Mouse (Mus musculus) left cerebral cortex, postnatal 25 days (tissue): ENCODE results near the gene Dtnb. TPM values are rescaled to one million over a fixed set of nuclear protein-coding genes. Genes with fewer than 3 reads are reported as not detected.

Experiments
- DNase-seq, 2 experiments: peaks; one replicate each; pipeline ENCODE4 v3.0.0; 2022; ENCODE audit warnings: low spot score in 2 of 2, mixed read lengths in 1 of 2
- intact Hi-C: fragments of 180-260 bp; cut with DNase I; formaldehyde crosslinking; loops from one replicate; pipeline ENCODE4 v1.15.1; 2025
- total RNA-seq, 2 experiments: library from RNA; stranded (reverse); gene quantifications; 2 replicates each; pipeline ENCODE4 v1.2.3; 2021

The Dtnb gene
- total RNA-seq, 2 experiments from 2014 or later = 105 to 112 TPM

DNA sequence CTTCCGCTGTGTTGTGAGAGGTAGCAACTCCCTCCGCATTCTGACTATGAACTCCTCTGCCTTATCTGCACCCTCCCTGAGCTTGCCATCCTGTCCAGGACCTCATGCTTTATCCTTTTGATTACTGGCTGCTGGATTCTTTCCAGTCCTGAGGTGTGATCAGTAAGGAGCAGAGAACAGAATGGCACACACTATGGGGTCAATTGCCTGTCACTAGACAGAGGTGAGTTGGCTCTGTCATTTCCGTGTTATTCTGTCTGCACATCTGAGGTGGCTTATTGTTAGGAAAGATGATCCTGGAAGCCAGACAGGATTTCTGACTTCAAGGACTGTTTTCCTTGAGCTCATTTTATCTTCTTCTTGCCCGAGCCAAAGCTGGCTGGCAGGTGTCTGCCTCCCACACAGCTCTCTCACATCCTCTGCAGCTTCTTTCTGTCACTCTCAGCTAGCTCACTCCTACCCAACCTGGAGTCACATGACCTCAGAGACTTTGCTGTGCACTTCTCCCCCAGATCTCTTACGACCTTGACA is 3.7 kb upstream of the Dtnb start:
- intact Hi-C loops = loop anchor here (1.0 kb wide), 1 partner anchor 17 kb away; no protein-coding TSS in a partner anchor
- DNase-seq = peak; percentile 72 to 94

DNA sequence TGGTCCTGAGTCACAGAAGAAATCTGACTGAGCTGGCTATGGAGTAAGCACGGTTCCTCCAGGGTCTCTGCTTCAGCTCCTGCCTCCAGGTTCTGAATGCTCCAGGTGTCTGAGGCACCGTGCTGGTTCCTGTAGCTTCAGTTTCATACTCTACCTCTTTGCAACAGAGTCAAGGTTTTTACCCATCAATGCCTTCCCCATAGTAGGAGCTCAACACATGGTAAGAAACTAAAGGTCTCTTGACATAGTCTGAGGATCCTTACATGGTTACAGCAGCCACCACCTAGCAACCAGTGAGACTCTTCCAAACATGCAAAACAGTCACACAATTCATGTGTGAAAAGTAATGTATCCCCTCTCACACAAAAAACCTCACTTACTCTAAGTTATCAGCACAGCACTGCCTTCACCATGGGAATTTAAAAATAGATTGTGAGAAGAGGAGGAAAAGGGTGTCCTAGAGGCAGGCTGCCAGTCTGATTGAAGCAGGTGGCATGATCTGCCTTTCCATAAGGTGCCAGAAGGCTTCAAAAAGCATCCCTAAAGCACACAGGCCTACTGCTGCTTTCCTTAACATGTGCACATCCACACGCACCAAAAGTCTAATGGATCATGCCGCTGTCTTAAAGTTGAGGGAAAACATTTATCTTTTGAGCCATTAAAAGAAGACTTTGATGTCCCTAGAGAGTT is 1.3 kb upstream of the Dtnb start:
- intact Hi-C loops = no loop called here
- peak in 1 of 2 experiments; percentile 85 for DNase-seq

DNA sequence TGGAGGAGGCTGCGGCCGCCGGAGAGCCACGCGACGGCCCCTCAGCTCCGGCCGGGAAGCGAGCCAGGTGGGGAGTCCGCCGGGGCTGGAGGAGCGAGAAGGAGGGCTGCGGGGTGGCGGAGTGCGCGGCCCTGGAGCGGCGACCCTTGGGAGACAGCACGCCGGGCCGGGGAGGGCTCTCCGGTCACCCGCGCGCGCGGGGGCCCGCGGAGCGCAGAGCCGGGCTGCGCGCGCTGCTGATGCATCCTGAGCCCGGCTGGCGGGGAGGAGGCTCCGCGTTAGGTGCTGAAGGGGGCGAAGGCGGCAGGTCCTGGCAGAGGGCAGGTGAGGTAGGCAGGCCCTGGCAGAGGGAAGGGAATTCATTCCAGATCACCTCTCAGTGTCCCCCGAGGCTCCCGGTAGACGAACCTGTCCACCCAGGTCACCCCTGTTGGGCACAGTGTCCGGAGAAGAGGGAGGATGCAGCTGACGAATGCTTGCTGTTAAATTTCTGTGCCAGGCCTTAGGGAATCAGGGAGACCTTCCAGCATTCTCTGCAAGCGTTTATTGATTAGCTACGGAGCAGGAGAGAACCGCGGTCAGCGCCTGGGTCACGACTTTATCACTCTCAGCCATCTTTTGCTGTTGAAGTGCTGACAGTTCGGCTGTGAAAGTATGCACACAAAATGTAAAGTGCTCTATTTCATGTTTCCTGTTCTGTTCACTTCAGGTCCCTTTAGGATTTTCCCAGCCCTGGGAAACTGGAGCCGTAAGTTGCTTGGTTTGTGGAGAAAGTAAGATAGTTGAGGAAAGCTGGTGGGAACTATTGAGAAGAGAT is 608 bp downstream of the Dtnb start:
- intact Hi-C loops = loop anchor here (2.0 kb wide), 1 partner anchor 146 kb away; the partner anchor contains the start of gene Asxl2
- peak; percentile 44 to 49 for DNase-seq

- DNase-seq = no peak
- intact Hi-C loops = loop anchor here (2.0 kb wide), 1 partner anchor 147 kb away; the partner anchor contains the start of gene Asxl2
Measured at GRCm38 (mm10) chr12:3573410-3573809, 1.2 kb downstream of the Dtnb start.

DNA sequence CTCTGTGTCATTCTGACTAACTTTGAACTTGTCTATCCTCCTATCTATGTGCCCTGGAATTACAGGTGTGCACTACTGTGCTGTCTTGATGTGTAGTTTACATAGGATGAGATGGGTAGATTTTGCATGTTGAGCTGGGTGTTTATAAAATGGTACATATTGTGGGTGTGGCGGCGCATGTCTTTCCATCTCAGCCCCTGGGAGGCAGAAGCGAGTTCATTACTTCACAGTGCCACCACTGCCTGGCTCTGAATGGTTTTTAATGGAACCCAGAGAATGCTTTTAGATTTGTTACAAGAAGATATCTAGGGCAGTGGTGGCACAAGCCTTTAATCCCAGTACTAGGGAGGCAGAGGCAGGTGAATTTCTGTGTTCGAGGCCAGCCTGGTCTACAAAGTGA is 2.5 kb downstream of the Dtnb start:
- intact Hi-C loops = no loop called here
- DNase-seq = no peak

DNA sequence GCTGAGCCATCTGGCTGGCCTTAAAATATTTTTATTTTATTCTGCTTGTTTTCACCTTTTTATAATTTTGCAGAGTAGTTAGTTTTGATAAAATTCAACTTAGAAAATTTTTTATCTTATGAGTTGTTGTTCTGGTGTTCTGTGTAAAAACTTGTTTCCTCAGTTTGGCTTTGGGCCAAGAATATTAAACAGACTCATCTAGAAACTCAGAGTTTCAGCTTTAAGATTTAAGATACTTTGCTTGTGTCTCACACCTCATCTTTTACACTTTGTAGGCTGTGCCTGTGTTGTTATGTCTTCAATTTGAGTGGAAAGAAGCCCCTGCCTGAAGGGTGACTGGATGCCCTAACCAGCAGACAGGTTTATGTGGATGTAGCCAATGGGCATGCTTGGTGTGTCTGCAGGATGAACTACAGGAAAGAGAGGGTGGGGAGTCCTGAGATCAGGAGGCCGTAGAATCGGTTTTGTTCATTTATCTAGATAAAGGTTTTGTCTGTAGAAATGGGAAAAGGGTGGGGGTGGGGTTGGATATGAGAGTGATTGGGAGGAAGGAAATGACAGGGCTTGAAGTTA is 7.9 kb downstream of the Dtnb start:
- intact Hi-C loops = no loop called here
- no peak for DNase-seq

GRCm38 (mm10) chr12:3582604-3583003 is 10.4 kb downstream of the Dtnb start:
- intact Hi-C loops = no loop called here
- no peak for DNase-seq

- DNase-seq = no peak
Measured at GRCm38 (mm10) chr12:3585525-3585924, 13.3 kb downstream of the Dtnb start.

GRCm38 (mm10) chr12:3587010-3587409 is 14.8 kb downstream of the Dtnb start:
- intact Hi-C loops = no loop called here
- no peak for DNase-seq

More at GRCm38 (mm10) chr12:3585525-3585924, 13.3 kb downstream of the Dtnb start:
- intact Hi-C loops = no loop called here

- intact Hi-C loops = no loop called here
- DNase-seq = no peak
Measured at GRCm38 (mm10) chr12:3590039-3590438, 17.9 kb downstream of the Dtnb start.

DNA sequence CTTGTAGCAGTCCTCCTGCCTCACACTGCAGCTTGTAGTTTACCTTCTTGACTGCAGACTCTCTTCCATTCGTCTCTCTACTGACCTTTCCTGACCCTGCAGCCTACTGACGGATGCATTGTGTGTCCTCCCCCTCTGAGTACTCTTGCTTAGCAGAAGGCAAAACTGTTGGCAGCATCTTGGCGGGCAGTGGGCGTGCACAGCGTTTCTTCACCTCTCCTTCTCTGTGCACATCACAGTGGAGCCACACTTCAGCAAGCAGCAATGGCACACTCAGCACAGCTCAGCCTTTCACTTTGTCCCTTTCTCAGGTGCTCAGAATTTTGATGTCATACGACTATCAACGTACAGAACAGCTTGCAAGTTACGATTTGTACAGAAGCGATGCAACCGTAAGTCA is 19.4 kb downstream of the Dtnb start:
- intact Hi-C loops = no loop called here
- DNase-seq = peak; percentile 31 to 84

DNA sequence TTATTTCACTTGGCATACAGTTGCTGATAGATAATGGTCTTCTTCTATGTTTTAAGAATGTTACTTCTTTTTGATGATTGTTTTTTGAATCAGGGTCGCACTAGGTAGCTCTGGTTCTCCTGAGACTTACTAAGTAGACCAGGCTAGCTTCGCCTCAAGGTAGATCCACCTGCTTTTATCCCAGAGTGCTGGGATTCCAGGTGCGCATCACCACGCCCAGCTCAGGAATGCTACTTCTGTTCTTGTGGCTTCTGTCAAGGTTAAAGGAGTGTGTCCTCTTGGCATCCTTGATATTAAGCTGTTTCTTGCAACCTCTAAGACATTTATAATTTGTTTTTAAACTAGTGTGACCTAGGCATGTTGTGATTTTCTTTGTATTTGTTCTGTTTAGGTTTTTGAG is 30.6 kb downstream of the Dtnb start:
- intact Hi-C loops = no loop called here
- DNase-seq = no peak

DNA sequence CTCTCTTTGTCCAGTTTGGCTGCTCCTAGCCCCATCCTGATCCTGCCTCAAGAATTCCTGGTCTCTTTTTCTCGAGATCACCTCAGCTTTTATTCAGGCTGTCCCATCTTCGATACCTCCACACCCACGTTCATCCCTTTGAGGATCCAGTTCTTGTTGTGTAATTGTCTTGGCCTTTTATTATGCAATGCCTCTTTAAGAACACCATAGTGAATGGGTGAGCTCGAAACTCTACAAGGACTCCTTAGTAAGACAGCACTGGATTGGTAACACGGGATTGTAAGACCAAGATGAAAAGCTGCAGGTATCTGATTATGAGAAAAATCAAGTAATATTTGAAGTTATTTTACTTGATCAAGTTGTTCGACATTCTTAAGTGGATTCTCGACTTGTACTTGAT is 34.0 kb downstream of the Dtnb start:
- DNase-seq = no peak
- intact Hi-C loops = no loop called here

GRCm38 (mm10) chr12:3609747-3610146 is 37.6 kb downstream of the Dtnb start:
- intact Hi-C loops = no loop called here
- no peak for DNase-seq

DNA sequence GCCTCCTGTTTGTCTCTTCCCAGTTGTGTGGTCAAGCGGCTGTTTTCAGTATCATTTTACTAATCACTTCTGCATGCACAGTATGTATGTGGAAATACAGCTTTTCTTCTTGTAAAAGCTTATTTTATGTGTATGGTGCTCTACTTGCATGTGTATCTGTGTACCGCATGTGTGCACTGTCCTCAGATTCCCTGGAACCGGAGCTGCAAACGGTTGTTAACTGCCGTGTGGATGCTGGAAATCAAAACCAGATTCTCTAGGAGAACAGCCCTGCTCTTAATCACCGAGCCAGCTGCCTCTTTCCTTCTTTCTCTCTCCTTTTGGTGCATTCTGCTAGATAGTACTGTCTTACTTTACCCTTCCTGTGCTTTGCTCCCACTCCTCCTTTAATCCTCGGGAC is 39.7 kb downstream of the Dtnb start:
- intact Hi-C loops = no loop called here
- DNase-seq = no peak

DNA sequence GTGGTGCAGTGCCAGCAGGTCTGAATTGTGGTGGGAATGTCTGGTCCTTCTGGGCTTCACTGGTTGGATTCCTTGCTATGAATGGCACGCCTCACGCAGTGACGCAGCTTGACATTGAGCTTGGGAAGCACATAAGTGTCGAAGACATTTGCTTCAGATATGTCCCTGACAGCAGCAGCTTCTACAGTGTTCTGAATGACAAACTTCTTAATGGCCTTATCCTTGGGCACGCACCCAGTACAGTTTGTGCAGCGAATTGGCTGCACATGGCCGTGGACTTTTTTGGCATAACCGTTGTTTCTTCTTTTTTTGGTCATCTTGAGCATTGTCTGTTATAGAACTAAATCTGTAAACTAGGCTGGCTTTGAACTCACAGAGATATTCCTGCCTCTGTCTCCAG is 42.9 kb downstream of the Dtnb start:
- intact Hi-C loops = no loop called here

GRCm38 (mm10) chr12:3618144-3619020 is 46.2 kb downstream of the Dtnb start:
- intact Hi-C loops = no loop called here
- DNase-seq = no peak

More for the DNA sequence above, 42.9 kb downstream of the Dtnb start:
- no peak for DNase-seq

DNA sequence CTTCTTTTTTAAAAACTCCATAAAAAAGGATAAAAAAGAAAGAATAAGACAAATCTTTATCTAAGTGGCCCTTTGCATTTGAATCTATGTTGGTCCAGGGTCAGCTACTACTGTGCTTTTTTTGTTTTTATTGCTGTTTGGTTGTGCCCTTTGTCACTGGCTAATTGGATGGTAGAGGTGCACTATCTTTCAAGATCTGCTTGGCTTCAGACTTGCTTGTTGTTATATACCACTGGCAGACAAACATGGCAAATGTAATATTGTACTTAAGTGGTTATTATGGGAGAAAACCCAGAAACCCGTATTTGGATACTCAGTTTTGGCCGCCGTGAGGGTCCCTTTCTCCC is 46.8 kb downstream of the Dtnb start:
- DNase-seq = no peak
- intact Hi-C loops = no loop called here

- DNase-seq = no peak
- intact Hi-C loops = no loop called here
Measured at GRCm38 (mm10) chr12:3626880-3627279, 54.7 kb downstream of the Dtnb start.
